Mouse (Mus musculus) lung, postnatal 0 days (tissue): ENCODE measurements at regions not wholly inside any gene's neighbourhood (a gene's known extent, or its start where the extent isn't known, plus 50 kb on each side); places are given as distances from the start of the nearest gene placed in this dataset.

Experiments used
- ATAC-seq: fragments of 200-750 bp; cut with Nextera tagmentation; 2 replicates; pipeline ENCODE4 v1.8.0; 2017; ENCODE audit warnings: moderate library complexity
- DNase-seq: peaks from one replicate; pipeline ENCODE4 v3.0.0-alpha.2; 2016; ENCODE audit warnings: low spot score
- H3K27ac ChIP-seq: fragments of 300-500 bp; sonication (generic); 2 replicates; pipeline ENCODE4 v1.5.1; 2014; ENCODE audit warnings: antibody characterized with exemption, mild to moderate bottlenecking, low read length, mixed read lengths
- H3K27me3 ChIP-seq: fragments of 300-500 bp; sonication (generic); replicated peaks from 2 replicates; pipeline ENCODE4 v1.6.1; 2014; ENCODE audit warnings: low read length, mixed read lengths; ENCODE audit not compliant: insufficient read depth
- H3K36me3 ChIP-seq: fragments of 300-500 bp; sonication (generic); 2 replicates; pipeline ENCODE4 v1.6.1; 2014; ENCODE audit warnings: low read length, mixed read lengths; ENCODE audit not compliant: insufficient read depth
- H3K4me1 ChIP-seq: fragments of 300-500 bp; sonication (generic); 2 replicates; pipeline ENCODE4 v1.6.1; 2014; ENCODE audit warnings: antibody characterized with exemption, low read depth, low read length, mixed read lengths; ENCODE audit not compliant: insufficient read depth
- H3K4me2 ChIP-seq: fragments of 300-500 bp; sonication (generic); replicated peaks from 2 replicates; pipeline ENCODE4 v1.6.1; 2014; ENCODE audit warnings: low read depth, mild to moderate bottlenecking, low read length, moderate library complexity, mixed read lengths
- H3K4me3 ChIP-seq: fragments of 300-500 bp; sonication (generic); 2 replicates; pipeline ENCODE4 v1.5.1; 2014; ENCODE audit warnings: low read depth, low read length
- H3K9ac ChIP-seq: fragments of 300-500 bp; sonication (generic); replicated peaks from 2 replicates; pipeline ENCODE4 v1.6.1; 2014; ENCODE audit warnings: low read depth, mild to moderate bottlenecking
- H3K9me3 ChIP-seq: fragments of 300-500 bp; sonication (generic); 2 replicates; pipeline ENCODE4 v1.6.1; 2016; ENCODE audit warnings: low read length, mixed read lengths
- CTCF ChIP-seq: IDR thresholded peaks from 2 replicates; pipeline ENCODE4 v1.5.1; 2016; ENCODE audit warnings: antibody characterized with exemption, mild to moderate bottlenecking
- EP300 ChIP-seq: IDR thresholded peaks from 2 replicates; pipeline ENCODE4 v1.6.1; 2016; ENCODE audit warnings: antibody characterized with exemption, mild to moderate bottlenecking, control low read depth
- WGBS: fragments of 180-500 bp; shearing (Covaris S2); extraction: QIAGEN DNeasy Blood & Tissue Kit; methylation state at CpG from one replicate; pipeline ENCODE4 v1.1.7; 2014; 5-methylcytosine and 5-hydroxymethylcytosine counted together

DNA sequence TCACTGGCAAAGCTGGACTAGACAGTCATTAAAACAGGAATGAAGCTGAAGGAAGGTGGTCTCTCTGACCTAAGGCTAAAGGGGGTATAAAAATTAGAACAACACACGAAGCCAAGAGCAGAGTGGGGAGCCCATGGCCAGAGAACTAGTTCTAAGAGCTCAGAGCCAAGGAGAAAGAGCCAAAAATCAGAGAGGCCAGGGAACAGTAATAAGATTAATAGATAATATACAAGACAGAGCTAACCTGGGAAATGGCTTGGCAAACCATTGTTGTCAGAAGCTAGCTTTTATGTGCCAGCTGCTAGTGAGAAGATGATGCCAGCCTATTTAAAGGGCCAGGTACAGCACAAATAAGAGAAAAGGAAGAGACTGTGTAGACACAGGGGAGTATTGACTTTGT lies 606.6 kb upstream of the Klhl29 start:
- Histone ChIP-seq H3K36me3 (no peaks in the 10 kb centered on the region), H3K27me3 (no peaks in the 10 kb centered on the region), H3K27ac (no peak overlapping the region), H3K4me1 (no peaks in the 10 kb centered on the region), H3K9me3 (no peaks in the 10 kb centered on the region), H3K9ac (no peak overlapping the region), H3K4me3 (no peak overlapping the region), H3K4me2 (no peak overlapping the region)
- TF ChIP-seq EP300 (no peak), CTCF (no peak)
- DNase-seq (no peak), ATAC-seq (no peak)
- 45% methylated on average over 1 of the region's 1 CpGs for WGBS

DNA sequence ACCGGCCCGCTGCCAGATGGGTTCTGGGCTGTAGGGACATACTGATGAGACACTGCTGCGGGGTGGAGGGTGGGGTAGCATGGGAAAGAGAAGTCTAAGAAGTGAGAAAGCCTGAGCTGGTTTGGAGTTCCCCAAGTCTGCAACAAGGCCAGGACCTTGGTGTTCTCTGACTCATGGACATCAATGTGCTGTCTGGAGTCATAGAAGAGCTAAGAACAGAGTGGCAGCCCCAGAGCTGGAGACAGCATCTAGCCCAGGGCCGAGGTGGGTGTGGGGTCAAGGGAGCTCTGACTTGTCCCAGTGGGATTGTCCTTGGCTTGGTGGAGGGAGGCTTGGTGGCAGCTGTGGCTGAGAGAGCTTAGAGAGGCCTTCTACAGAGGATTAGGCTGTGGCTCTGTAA lies 600.4 kb upstream of the Klhl29 start:
- Histone ChIP-seq H3K9ac (no peak overlapping the region), H3K36me3 (no peaks in the 10 kb centered on the region), H3K4me1 (no peaks in the 10 kb centered on the region), H3K4me3 (no peak overlapping the region), H3K27me3 (no peaks in the 10 kb centered on the region), H3K27ac (no peak overlapping the region), H3K9me3 (no peaks in the 10 kb centered on the region), H3K4me2 (no peak overlapping the region)
- DNase-seq (no peak), ATAC-seq (no peak)
- no peak for TF ChIP-seq EP300
- WGBS = 80% methylated on average over 4 of the region's 4 CpGs

DNA sequence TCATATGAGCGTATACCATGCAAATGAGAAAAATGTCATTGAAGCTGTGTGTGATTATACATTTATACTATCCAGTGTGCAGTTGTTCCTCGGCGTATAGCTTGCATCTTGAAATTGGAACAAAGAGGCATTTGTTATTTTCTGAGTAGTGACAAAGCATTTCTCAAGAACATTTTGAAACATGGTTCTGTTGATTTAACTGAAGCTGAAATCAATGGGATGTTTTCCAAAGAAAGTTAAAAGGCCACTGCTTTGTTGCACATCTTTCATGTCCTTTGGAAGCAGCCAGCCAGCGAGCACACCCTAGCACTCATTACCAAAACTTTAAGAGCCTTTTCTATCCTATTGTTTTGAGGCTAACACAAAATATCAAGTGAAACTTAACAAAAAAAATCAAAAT lies 594.1 kb upstream of the Klhl29 start:
- Histone ChIP-seq H3K27ac (no peak overlapping the region), H3K4me1 (no peaks in the 10 kb centered on the region), H3K4me3 (no peak overlapping the region), H3K27me3 (no peaks in the 10 kb centered on the region), H3K36me3 (no peaks in the 10 kb centered on the region), H3K9ac (no peak overlapping the region), H3K9me3 (no peaks in the 10 kb centered on the region), H3K4me2 (no peak overlapping the region)
- ATAC-seq (no peak), DNase-seq (no peak)
- WGBS = 58% methylated on average over 4 of the region's 4 CpGs
- no peak for TF ChIP-seq CTCF

DNA sequence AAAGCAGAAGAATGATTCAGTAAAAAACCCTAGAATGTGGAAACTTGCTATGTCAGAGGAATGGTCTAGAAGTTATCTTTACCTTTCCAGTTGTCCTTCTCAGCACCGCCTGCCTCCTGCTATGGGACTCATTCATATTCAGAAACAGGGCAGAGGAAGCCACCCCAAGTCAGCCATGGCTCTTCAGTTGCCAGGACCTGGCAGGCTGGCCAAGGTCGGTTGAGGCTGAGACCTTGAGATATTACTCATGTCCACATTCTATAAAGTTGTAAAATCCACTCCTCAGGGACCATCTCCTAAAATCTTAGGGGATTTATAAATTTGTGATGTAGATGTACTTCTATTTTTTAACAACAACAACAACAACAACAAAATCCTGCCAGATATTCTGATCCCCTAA lies 580.7 kb upstream of the Klhl29 start:
- H3K4me2 ChIP-seq = no peak overlapping the region
- TF ChIP-seq EP300 (no peak), CTCF (no peak)
- no peaks in the 10 kb centered on the region for H3K4me1 ChIP-seq
- DNase-seq = no peak
- no peaks in the 10 kb centered on the region for H3K36me3 ChIP-seq
- H3K4me3 ChIP-seq = no peak overlapping the region
- H3K9me3 ChIP-seq = no peaks in the 10 kb centered on the region
- 64% methylated on average over 2 of the region's 2 CpGs for WGBS
- ATAC-seq = no peak
- H3K27me3 ChIP-seq = no peaks in the 10 kb centered on the region
- H3K9ac ChIP-seq = no peak overlapping the region
- no peak overlapping the region for H3K27ac ChIP-seq

DNA sequence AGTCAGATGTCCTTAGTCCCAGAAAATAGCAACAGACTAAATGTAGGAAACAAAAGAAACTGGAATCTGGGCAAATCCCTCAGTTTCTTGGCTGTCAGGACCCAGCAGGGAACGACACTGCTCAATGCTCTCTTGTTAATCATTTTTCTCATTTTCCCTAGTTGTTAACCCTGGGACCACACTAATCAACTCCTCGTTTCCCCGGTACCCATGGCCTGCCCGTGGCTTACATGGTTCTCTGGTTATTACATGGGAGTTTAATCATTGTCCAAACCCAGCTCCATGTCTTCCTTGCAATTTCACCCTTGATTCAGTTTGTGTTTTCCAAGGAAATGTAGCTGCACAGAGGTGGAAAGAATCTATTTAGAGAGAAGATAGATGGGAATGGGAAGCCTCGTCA lies 580.1 kb upstream of the Klhl29 start:
- Histone ChIP-seq H3K4me2 (no peak overlapping the region), H3K36me3 (no peaks in the 10 kb centered on the region), H3K4me3 (no peak overlapping the region), H3K9ac (no peak overlapping the region), H3K4me1 (no peaks in the 10 kb centered on the region), H3K9me3 (no peaks in the 10 kb centered on the region), H3K27ac (no peak overlapping the region), H3K27me3 (no peaks in the 10 kb centered on the region)
- ATAC-seq = no peak
- WGBS = 68% methylated on average over 5 of the region's 5 CpGs
- DNase-seq = no peak
- TF ChIP-seq CTCF (no peak), EP300 (no peak)

DNA sequence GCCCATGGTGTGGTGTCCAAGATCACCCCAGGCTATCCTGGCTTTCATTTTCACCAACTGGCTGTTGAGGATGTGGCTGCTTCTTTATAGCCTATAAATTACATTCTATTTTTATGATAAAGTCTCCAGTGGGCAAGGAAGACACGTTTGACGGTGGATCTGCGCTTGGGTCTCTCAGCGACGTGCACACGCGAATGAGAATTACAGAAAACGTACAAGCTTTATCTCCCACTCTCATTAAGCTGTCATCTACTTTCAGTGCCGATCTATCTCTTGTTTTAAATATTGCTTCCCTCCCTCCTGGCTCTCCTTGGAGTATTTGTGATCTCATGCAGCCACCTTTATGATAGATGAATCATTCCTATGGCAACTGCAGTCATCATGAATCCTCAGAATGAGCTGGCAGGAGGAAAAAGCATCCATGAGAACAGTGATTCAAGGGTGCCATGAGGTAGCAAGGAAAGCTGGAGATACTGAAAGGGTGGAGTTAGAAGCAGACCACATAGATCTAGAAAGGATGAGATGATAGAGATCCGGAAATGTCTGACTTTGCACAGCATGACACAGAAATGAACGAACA lies 568.0 kb upstream of the Klhl29 start:
- H3K4me1 ChIP-seq = no peaks in the 10 kb centered on the region
- TF ChIP-seq CTCF (no peak), EP300 (no peak)
- ATAC-seq (no peak), DNase-seq (no peak)
- WGBS = 82% methylated on average over 11 of the region's 11 CpGs
- H3K9me3 ChIP-seq = no peaks in the 10 kb centered on the region
- no peak overlapping the region for H3K4me3 ChIP-seq
- H3K4me2 ChIP-seq = no peak overlapping the region
- no peak overlapping the region for H3K27ac ChIP-seq
- no peaks in the 10 kb centered on the region for H3K27me3 ChIP-seq
- no peaks in the 10 kb centered on the region for H3K36me3 ChIP-seq
- no peak overlapping the region for H3K9ac ChIP-seq

DNA sequence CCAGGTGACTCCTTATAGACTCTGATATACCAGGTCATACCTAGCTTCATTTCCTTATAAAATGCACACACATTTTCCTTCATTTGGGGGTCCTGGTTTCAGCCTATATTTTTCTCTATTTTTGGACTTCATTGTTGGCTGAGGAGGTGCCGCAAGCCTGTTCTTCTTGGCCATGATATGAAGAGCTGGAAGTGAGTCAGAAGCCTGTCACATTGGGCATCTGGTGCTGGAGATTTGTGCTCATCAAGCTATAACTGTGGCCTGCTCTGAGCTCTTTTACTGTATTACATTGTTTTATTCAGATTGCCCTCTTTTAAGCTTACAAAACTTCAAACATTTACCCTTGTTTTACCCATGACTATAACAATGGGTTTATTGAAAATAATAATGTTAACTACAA lies 545.8 kb upstream of the Klhl29 start:
- Histone ChIP-seq H3K4me2 (no peak overlapping the region), H3K36me3 (no peaks in the 10 kb centered on the region), H3K4me1 (no peaks in the 10 kb centered on the region), H3K4me3 (no peak overlapping the region), H3K9me3 (no peaks in the 10 kb centered on the region), H3K9ac (no peak overlapping the region), H3K27ac (no peak overlapping the region), H3K27me3 (no peaks in the 10 kb centered on the region)
- no peak for ATAC-seq
- DNase-seq = no peak
- 71% methylated on average over 1 of the region's 1 CpGs for WGBS
- TF ChIP-seq EP300 = no peak
- no peak for TF ChIP-seq CTCF
